Mouse (Mus musculus) monocyte, adult 5-6 weeks (primary cell): ENCODE measurements around the gene Galm. TPM values are rescaled to one million over a fixed set of nuclear protein-coding genes. Genes with fewer than 3 reads are reported as not detected.
"Not testable (repeated sequence)": the region's sequence is repeated elsewhere in the genome, so short reads cannot be mapped to it uniquely, and the experiment has no call there.

ENCODE experiments used
- ATAC-seq: fragments of 153-309, 156-312 bp; replicated peaks from 2 replicates; pipeline ENCODE4 v1.8.0; 2017; ENCODE audit warnings: mild to moderate bottlenecking; ENCODE audit not compliant: low TSS enrichment, insufficient number of reproducible peaks, severe bottlenecking, poor library complexity, low FRiP score
- total RNA-seq: library from RNA; stranded (forward); fragments of 200-1000, 200-491, 200-594 nt; gene quantifications from 3 replicates; pipeline ENCODE4 v1.2.3, GENCODE M21; 2017

Gene Galm
- total RNA-seq, 1 experiment from 2014 or later = 2.7 TPM

DNA sequence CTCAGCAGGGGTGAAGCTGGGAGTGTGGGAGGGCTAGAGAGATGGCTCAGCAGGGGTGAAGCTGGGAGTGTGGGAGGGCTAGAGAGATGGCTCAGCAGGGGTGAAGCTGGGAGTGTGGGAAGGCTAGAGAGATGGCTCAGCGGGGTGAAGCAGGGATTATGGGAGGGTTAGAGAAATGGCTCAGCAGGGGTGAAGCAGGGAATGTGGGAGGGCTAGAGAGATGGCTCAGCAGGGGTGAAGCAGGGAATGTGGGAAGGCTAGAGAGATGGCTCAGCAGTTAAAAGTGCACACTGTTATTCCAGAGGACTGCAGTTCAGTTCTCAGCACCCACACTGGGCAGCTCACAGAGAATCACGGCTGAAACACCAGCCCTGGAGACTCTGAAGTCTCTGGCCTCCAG is 26.4 kb downstream of the Galm start:
- no peak for ATAC-seq

DNA sequence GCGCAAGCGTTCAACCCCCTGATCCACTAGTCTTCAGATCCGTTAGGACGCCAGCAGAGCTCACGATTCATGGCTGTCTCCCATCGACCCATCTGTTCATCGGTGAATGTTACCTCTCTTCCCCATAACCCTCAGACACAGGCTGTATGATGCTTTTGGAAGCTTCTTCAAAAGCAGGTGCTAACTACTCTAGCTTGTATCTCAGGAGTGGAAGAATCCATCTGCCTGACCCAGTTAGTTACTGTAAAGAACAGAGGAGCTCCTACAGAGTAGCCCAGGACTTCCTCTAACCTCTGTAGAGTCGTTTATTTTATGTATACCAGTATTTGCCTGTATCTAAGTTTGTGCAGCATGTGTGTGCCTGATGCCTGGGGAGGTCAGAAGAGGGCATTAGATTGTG is 29.6 kb downstream of the Galm start:
- no peak for ATAC-seq

GRCm38 (mm10) chr17:80157489-80157888 is 30.2 kb downstream of the Galm start:
- ATAC-seq = no peak

DNA sequence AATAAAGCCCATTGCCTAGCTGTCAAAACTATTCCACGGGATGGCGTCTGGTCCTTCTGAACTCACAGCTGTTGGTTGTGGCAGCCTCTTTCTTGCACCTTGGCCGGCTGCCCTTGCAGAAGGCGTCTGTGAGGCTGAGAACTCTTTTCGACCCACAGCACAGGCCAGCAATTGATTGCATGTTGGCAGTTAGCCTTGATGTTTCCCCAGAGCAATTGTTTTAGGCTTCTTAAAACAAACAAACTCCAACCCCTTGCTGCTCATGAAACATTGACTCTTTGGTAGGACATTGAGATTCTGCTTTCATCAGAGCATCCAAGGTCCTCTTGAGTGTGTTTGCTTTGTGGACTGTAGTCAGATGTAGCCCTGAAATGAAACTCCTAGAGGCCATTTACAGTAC is 33.2 kb downstream of the Galm start:
- no peak for ATAC-seq

- no peak for ATAC-seq
These were observed 36.7 kb downstream of the Galm start for GRCm38 (mm10) chr17:80163991-80164390.

GRCm38 (mm10) chr17:80165741-80166140 is 38.5 kb downstream of the Galm start:
- ATAC-seq = no peak

DNA sequence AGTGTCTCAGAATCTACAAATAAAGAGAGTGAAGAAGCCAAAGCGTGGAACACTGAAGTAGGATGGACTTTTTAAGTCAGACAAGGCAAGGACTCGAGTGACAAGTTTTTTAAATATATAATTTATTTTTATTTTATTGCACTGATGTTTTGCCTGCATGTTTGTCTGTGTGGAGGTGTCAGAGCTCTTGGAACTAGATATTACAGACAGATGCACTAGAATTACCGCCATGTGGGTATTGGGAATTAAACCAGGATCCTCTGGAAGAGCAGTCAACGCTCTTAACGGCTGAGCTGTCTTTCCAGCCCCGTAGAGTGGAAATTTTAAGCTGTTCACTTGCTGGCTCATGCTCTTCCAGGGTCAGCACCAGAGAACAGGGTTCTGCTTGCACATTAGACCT is 39.1 kb downstream of the Galm start:
- ATAC-seq = no peak

- no peak for ATAC-seq
These were observed 40.2 kb downstream of the Galm start for GRCm38 (mm10) chr17:80167436-80167835.

DNA sequence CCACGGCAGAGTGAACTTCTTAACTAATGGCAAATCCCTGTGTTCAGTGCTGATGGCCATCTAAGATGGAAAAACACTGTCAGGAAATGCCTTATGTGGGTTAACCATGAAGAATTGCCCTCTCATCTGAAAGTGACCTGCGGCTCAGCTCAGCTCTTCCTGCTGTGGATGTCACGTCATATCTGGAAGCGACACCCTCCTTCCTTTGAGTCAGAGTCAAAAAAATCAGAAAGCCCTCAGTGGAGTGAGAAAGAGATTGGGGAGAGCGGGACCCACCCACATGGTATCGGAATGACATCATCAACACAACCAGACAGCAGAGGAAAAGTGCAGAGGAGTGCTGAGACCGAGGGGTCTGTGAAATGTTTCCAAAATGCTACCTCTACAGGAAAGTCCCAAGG is 40.6 kb downstream of the Galm start:
- no peak for ATAC-seq

- ATAC-seq = no peak
These were observed 41.3 kb downstream of the Galm start for GRCm38 (mm10) chr17:80168425-80169182.

DNA sequence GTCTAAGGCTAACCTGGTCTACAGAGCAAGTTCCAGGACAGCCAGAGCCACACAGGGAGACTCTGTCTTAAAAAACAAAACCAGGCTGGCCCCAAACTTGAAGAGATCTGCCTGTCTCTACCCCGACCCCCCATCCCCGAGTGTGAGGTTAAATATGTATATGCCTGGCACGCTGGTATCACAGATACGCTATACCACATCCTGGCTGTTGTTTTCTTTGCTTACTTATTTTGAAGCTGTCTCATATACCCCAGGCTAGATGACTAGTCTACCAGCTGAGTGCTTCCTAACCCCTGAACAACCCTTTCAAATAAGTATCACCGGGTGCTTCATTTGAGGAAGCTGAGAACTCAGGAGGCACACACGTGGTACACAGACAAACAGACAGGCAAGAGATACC is 42.5 kb downstream of the Galm start:
- ATAC-seq = no peak

DNA sequence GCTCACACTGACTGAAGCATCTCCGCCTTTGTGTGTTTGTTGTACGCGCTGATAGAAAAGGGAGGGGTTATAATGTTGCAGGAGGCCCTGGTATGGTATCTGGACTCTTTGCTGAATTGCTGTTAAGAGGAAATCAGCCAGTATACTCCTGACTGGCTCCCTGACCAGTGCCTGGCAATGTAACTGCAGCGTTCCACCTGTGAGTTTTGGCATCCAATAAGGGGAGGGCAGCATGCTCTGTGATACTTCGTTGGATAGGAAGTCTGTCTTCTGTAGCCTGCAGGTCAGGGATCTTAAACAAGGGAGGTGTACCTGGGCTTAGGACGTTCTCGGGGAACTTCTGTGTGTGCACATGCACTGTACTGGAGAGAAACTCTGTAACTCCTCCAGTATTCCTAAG is 43.7 kb downstream of the Galm start:
- no peak for ATAC-seq

- ATAC-seq = no peak
These were observed 44.7 kb downstream of the Galm start for GRCm38 (mm10) chr17:80171948-80172347.

- ATAC-seq = peak; percentile 72
These were observed 45.5 kb downstream of the Galm start for GRCm38 (mm10) chr17:80172761-80173160.

GRCm38 (mm10) chr17:80173708-80174107 is 46.4 kb downstream of the Galm start:
- no peak for ATAC-seq

GRCm38 (mm10) chr17:80174146-80174545 is 46.9 kb downstream of the Galm start:
- no peak for ATAC-seq

GRCm38 (mm10) chr17:80174699-80175385 is 47.6 kb downstream of the Galm start:
- ATAC-seq = peak; percentile 67

- no peak for ATAC-seq
These were observed 48.1 kb downstream of the Galm start for GRCm38 (mm10) chr17:80175386-80175739.

DNA sequence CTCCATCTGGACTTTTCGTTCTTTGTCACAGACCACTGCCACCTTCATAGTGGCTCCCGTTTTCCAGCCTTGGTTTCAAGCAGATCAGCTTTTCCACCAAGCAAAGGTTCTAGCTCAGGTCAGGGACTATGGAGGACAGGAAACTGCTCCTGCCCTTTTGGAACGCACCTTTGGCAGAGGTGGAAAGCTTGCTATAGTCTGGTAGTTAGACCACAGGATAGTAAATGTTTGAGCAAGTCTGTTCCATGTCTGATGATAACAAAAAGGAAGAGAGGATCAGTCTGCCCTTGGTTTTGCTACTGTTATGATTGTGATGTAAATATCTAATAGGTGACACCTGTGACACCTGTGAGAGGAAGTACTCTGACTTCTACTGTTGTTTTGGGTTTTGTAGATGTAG is 48.7 kb downstream of the Galm start:
- ATAC-seq = no peak

DNA sequence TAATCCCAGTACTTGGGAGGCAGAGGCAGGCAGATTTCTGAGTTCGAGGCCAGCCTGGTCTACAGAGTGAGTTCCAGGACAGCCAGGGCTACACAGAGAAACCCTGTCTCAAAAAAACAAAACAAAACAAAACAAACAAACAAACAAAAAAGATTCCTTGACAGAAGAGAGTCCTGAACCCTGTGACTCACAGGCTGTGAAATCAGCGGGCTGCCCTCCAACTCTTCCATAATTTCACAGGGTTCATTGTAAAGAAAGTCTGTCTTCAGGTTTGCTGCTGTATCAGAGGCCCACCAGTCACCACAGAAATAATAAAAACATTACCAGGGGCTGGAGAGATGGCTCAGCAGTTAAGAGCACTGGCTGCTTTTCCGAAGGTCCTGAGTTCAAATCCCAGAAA is 51.6 kb downstream of the Galm start:
- not testable (repeated sequence) for ATAC-seq
